Mouse (Mus musculus): Measurements from ENCODE around the gene Kcnd3.

Kcnd3 gene

GRCm38 (mm10) chr3:105590056-105590672 lies 138.0 kb downstream of the Kcnd3 start:
- no peak for DNase-seq (ENCODE audit: low read depth, low spot score)

GRCm38 (mm10) chr3:105591766-105592165 lies 139.6 kb downstream of the Kcnd3 start:
- no peak for DNase-seq (ENCODE audit: low read depth, low spot score)

GRCm38 (mm10) chr3:105592246-105592645 lies 140.1 kb downstream of the Kcnd3 start:
- DNase-seq (ENCODE audit: low read depth, low spot score), result no peak

- DNase-seq (ENCODE audit: low read depth, low spot score), result no peak
These were observed 148.4 kb downstream of the Kcnd3 start for GRCm38 (mm10) chr3:105600483-105600882.

GRCm38 (mm10) chr3:105602966-105603365 lies 150.8 kb downstream of the Kcnd3 start:
- no peak for DNase-seq (ENCODE audit: low read depth, low spot score)

GRCm38 (mm10) chr3:105605726-105606125 lies 153.6 kb downstream of the Kcnd3 start:
- no peak for DNase-seq (ENCODE audit: low read depth, low spot score)

GRCm38 (mm10) chr3:105608857-105609256 lies 156.7 kb downstream of the Kcnd3 start:
- no peak for DNase-seq (ENCODE audit: low read depth, low spot score)

- no peak for DNase-seq (ENCODE audit: low read depth, low spot score)
These were observed 159.6 kb downstream of the Kcnd3 start for GRCm38 (mm10) chr3:105611531-105612422.

GRCm38 (mm10) chr3:105612423-105612814 lies 160.3 kb downstream of the Kcnd3 start:
- DNase-seq (ENCODE audit: low read depth, low spot score), result no peak

- no peak for DNase-seq (ENCODE audit: low read depth, low spot score)
These were observed 165.0 kb downstream of the Kcnd3 start for GRCm38 (mm10) chr3:105616861-105617743.

- DNase-seq (ENCODE audit: low read depth, low spot score), result no peak
These were observed 169.0 kb downstream of the Kcnd3 start for GRCm38 (mm10) chr3:105621154-105621553.

- DNase-seq (ENCODE audit: low read depth, low spot score), result no peak
These were observed 171.0 kb downstream of the Kcnd3 start for GRCm38 (mm10) chr3:105623137-105623536.

GRCm38 (mm10) chr3:105625961-105626360 lies 173.8 kb downstream of the Kcnd3 start:
- no peak for DNase-seq (ENCODE audit: low read depth, low spot score)

- DNase-seq (ENCODE audit: low read depth, low spot score), result no peak
These were observed 175.1 kb downstream of the Kcnd3 start for GRCm38 (mm10) chr3:105627258-105627657.

- no peak for DNase-seq (ENCODE audit: low read depth, low spot score)
These were observed 180.2 kb downstream of the Kcnd3 start for GRCm38 (mm10) chr3:105632296-105632695.

- no peak for DNase-seq (ENCODE audit: low read depth, low spot score)
These were observed 180.9 kb downstream of the Kcnd3 start for GRCm38 (mm10) chr3:105633021-105633420.

GRCm38 (mm10) chr3:105642186-105642585 lies 190.1 kb downstream of the Kcnd3 start:
- no peak for DNase-seq (ENCODE audit: low read depth, low spot score)

GRCm38 (mm10) chr3:105643566-105643965 lies 191.4 kb downstream of the Kcnd3 start:
- DNase-seq (ENCODE audit: low read depth, low spot score), result no peak

GRCm38 (mm10) chr3:105648889-105649567 lies 196.9 kb downstream of the Kcnd3 start:
- no peak for DNase-seq (ENCODE audit: low read depth, low spot score)

- DNase-seq (ENCODE audit: low read depth, low spot score), result no peak
These were observed 201.6 kb downstream of the Kcnd3 start for GRCm38 (mm10) chr3:105653544-105654380.

All from brain, embryonic 18.5 days (tissue).